Mouse (Mus musculus): Measurements from ENCODE around the gene Actg2. TPM values are rescaled to one million over a fixed set of nuclear protein-coding genes. Genes with fewer than 3 reads are reported as not detected.

The Actg2 gene
- polyA plus RNA-seq, 2 experiments: 2.3 to 2.4 TPM

- no peaks in the 10 kb centered on the region for H3K9me3 ChIP-seq (ENCODE audit: control insufficient read depth, low read length)
- no peak overlapping the region for H3K4me3 ChIP-seq (ENCODE audit: insufficient read depth in 1 of 2, low read depth in 2 of 2, low read length in 2 of 2)
- no peaks in the 10 kb centered on the region; the same call in none of the 2 replicates for H3K27me3 ChIP-seq (ENCODE audit: control insufficient read depth, insufficient read depth, low read length)
- peaks cover 0 to 5% of the 10 kb centered on the region in 2 experiments; a peak in 3 of 4 replicates for H3K4me1 ChIP-seq (replicated peaks; ENCODE audit: control insufficient read depth in 2 of 2, insufficient read depth in 2 of 2, low read length in 1 of 2)
- ATAC-seq (ENCODE audit: insufficient read depth): no peak
- H3K27ac ChIP-seq: no peak overlapping the region
- no peak overlapping the region for H3K9ac ChIP-seq (replicated peaks)
- DNase-seq (ENCODE audit: low read depth in 3 of 3, low spot score in 3 of 3): no peak
- no peak for TF ChIP-seq CTCF (IDR thresholded peaks at IDR 0.05; ENCODE audit: low read depth)
- no peak for TF ChIP-seq EP300 (IDR thresholded peaks at IDR 0.05; ENCODE audit: low read depth)
- no peaks in the 10 kb centered on the region for H3K36me3 ChIP-seq (replicated peaks; ENCODE audit: control insufficient read depth, insufficient read depth, low read depth)
- no peak overlapping the region for H3K4me2 ChIP-seq (ENCODE audit: low read depth)
Measured at GRCm38 (mm10) chr6:83577534-83577933, 41.5 kb upstream of the Actg2 start.

- no peak for DNase-seq (ENCODE audit: low read depth in 3 of 3, low spot score in 3 of 3)
- no peak overlapping the region for H3K9ac ChIP-seq (replicated peaks)
Measured at GRCm38 (mm10) chr6:83575609-83576008, 39.5 kb upstream of the Actg2 start.

GRCm38 (mm10) chr6:83572671-83573070 lies 36.6 kb upstream of the Actg2 start, which contains the start of gene Stambp:
Gene Stambp, minus strand, starts transcription at chr6:83572729.
- Histone ChIP-seq H3K27me3 (ENCODE audit: control insufficient read depth, insufficient read depth, low read length) (no peaks in the 10 kb centered on the region; the same call in none of the 2 replicates), H3K4me1 (replicated peaks; ENCODE audit: control insufficient read depth in 2 of 2, insufficient read depth in 2 of 2, low read length in 1 of 2) (peaks cover 6 to 13% of the 10 kb centered on the region in 2 experiments), H3K4me3 (ENCODE audit: insufficient read depth in 1 of 2, low read depth in 2 of 2, low read length in 2 of 2) (peak within 1 kb of the TSS; percentile 87 to 92), H3K4me2 (ENCODE audit: low read depth) (peak within 1 kb of the TSS; percentile 76), H3K9ac (replicated peaks) (peak within 1 kb of the TSS; percentile 80), H3K27ac (peak within 1 kb of the TSS; percentile 16; the same call in 1 of the 2 replicates), H3K9me3 (ENCODE audit: control insufficient read depth, low read length) (no peaks in the 10 kb centered on the region), H3K36me3 (replicated peaks; ENCODE audit: control insufficient read depth, insufficient read depth, low read depth) (no peaks in the 10 kb centered on the region)
- DNase-seq (ENCODE audit: low read depth in 3 of 3, low spot score in 3 of 3) (no peak), ATAC-seq (ENCODE audit: insufficient read depth) (peak; percentile 55)
- no peak for TF ChIP-seq EP300 (IDR thresholded peaks at IDR 0.05; ENCODE audit: low read depth)
- TF ChIP-seq CTCF (IDR thresholded peaks at IDR 0.05; ENCODE audit: low read depth): no peak
- 0% methylated on average over 7 of the region's 11 CpGs for WGBS (ENCODE audit: insufficient replicate concordance)

More at GRCm38 (mm10) chr6:83575609-83576008, 39.5 kb upstream of the Actg2 start:
- Histone ChIP-seq H3K4me2 (ENCODE audit: low read depth) (no peak overlapping the region), H3K9me3 (ENCODE audit: control insufficient read depth, low read length) (no peaks in the 10 kb centered on the region), H3K27ac (no peak overlapping the region), H3K4me1 (replicated peaks; ENCODE audit: control insufficient read depth in 2 of 2, insufficient read depth in 2 of 2, low read length in 1 of 2) (peaks cover 6 to 13% of the 10 kb centered on the region in 2 experiments), H3K27me3 (ENCODE audit: control insufficient read depth, insufficient read depth, low read length) (no peaks in the 10 kb centered on the region; the same call in none of the 2 replicates), H3K36me3 (replicated peaks; ENCODE audit: control insufficient read depth, insufficient read depth, low read depth) (no peaks in the 10 kb centered on the region), H3K4me3 (ENCODE audit: insufficient read depth in 1 of 2, low read depth in 2 of 2, low read length in 2 of 2) (no peak overlapping the region)
- no peak for TF ChIP-seq EP300 (IDR thresholded peaks at IDR 0.05; ENCODE audit: low read depth)
- TF ChIP-seq CTCF (IDR thresholded peaks at IDR 0.05; ENCODE audit: low read depth): no peak
- ATAC-seq (ENCODE audit: insufficient read depth): no peak
- WGBS (ENCODE audit: insufficient replicate concordance): 59% methylated on average over 4 of the region's 4 CpGs

- peak overlapping the region; percentile 80 for H3K9ac ChIP-seq (replicated peaks)
- TF ChIP-seq CTCF (IDR thresholded peaks at IDR 0.05; ENCODE audit: low read depth) (no peak), EP300 (IDR thresholded peaks at IDR 0.05; ENCODE audit: low read depth) (no peak)
- peaks cover 6 to 13% of the 10 kb centered on the region in 2 experiments for H3K4me1 ChIP-seq (replicated peaks; ENCODE audit: control insufficient read depth in 2 of 2, insufficient read depth in 2 of 2, low read length in 1 of 2)
- peak; percentile 94 for ATAC-seq (ENCODE audit: insufficient read depth)
- no peaks in the 10 kb centered on the region; the same call in 1 of the 2 replicates for H3K27me3 ChIP-seq (ENCODE audit: control insufficient read depth, insufficient read depth, low read length)
- peak overlapping the region; percentile 16; the same call in 1 of the 2 replicates for H3K27ac ChIP-seq
- H3K4me2 ChIP-seq (ENCODE audit: low read depth): peak overlapping the region; percentile 76
- H3K4me3 ChIP-seq (ENCODE audit: insufficient read depth in 1 of 2, low read depth in 2 of 2, low read length in 2 of 2): peak overlapping the region; percentile 87 to 92
- peak; percentile 82 to 87 (median 85) for DNase-seq (ENCODE audit: low read depth in 3 of 3, low spot score in 3 of 3)
- 6% methylated on average over 37 of the region's 37 CpGs for WGBS (ENCODE audit: insufficient replicate concordance)
- no peaks in the 10 kb centered on the region for H3K36me3 ChIP-seq (replicated peaks; ENCODE audit: control insufficient read depth, insufficient read depth, low read depth)
- no peaks in the 10 kb centered on the region for H3K9me3 ChIP-seq (ENCODE audit: control insufficient read depth, low read length)
Measured at GRCm38 (mm10) chr6:83571840-83572667, 36.0 kb upstream of the Actg2 start.

All from liver, embryonic 14.5 days (tissue).